Mouse (Mus musculus): ENCODE results near the gene Zfp973. TPM values are rescaled to one million over a fixed set of nuclear protein-coding genes. Genes with fewer than 3 reads are reported as not detected.

The Zfp973 gene
- 5.4 and 5.7 TPM in 2 replicates for polyA plus RNA-seq (2012; rRNA removed; ENCODE audit: low replicate concordance)

DNA sequence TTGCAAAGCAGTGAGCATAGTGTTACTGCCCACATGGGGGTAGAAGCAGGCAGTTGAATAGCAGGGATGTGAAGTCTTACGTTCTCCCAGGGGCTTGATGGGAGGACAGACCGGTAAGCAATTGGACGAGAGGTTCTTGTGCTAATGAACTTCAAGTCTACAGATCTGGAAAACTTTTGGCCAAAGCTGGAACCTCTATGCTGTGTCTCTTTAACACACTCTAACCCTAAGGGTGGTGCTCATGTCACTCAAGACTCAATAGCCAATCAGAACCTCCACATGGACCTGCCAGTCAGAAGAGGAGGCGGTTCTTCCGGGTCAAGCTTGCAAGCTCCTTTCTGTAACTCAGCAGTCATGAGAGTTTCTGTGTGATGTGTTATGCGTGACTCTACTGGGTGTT is at the start of gene Zfp973:
TSS of gene Zfp973 (plus strand) at position 301 of the 400 bp plus-strand sequence.

DNA sequence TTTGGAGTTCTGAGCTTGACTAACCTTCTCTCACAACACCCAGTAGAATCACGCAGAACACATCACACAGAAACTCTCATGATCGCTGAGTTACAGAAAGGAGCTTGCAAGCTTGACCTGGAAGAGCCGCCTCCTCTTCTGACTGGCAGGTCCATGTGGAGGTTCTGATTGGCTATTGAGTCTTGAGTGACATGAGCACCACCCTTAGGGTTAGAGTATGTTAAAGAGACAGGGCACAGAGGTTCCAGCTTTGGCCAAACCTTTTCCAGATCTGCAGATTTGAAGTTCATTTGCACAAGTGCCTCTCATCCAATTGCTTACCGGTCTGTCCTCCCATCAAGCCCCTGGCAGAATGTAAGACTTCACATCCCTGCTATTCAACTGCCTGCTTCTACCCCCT is 34.1 kb upstream of the Zfp973 start, which contains the start of gene Gm14308:
TSS of gene Gm14308 (minus strand) at position 101 of the 400 bp plus-strand sequence.

GRCm38 (mm10) chr2:176708051-176708450 is 37.7 kb downstream of the Zfp973 start, which contains the start of gene Gm14305:
Gene Gm14305, plus strand, starts transcription at chr2:176708328.

Other genes starting within 250 kb of the Zfp973 start
- 0.52 and 0.81 TPM in 2 replicates for gene Gm14435, start 246.9 kb upstream of the Zfp973 start, polyA plus RNA-seq (2012; rRNA removed; ENCODE audit: low replicate concordance)
- gene Gm14434, start 183.7 kb upstream of the Zfp973 start, polyA plus RNA-seq (2012; rRNA removed; ENCODE audit: low replicate concordance): 6.2 and 6.3 TPM in 2 replicates
- gene Zfp967, start 149.5 kb upstream of the Zfp973 start, polyA plus RNA-seq (2012; rRNA removed; ENCODE audit: low replicate concordance): not detected in 2 replicates
- 5.1 and 10.2 TPM in 2 replicates for gene Gm14308, start 34.2 kb upstream of the Zfp973 start, polyA plus RNA-seq (2012; rRNA removed; ENCODE audit: low replicate concordance)
- 6.4 and 8.1 TPM in 2 replicates for gene Gm14305, start 37.8 kb downstream of the Zfp973 start, polyA plus RNA-seq (2012; rRNA removed; ENCODE audit: low replicate concordance)
- 3.6 and 5.9 TPM in 2 replicates for gene Gm14295, start 128.1 kb downstream of the Zfp973 start, polyA plus RNA-seq (2012; rRNA removed; ENCODE audit: low replicate concordance)
- gene Gm14408, start 160.6 kb downstream of the Zfp973 start, polyA plus RNA-seq (2012; rRNA removed; ENCODE audit: low replicate concordance): not detected in 2 replicates

Measured in subcutaneous adipose tissue, adult 2 months (tissue).